Mouse (Mus musculus): ENCODE measurements around the gene Casz1. TPM values are rescaled to one million over a fixed set of nuclear protein-coding genes. Genes with fewer than 3 reads are reported as not detected.

Casz1 gene
- polyA plus RNA-seq, 1 experiment from 2014 or later = 3.7 TPM

DNA sequence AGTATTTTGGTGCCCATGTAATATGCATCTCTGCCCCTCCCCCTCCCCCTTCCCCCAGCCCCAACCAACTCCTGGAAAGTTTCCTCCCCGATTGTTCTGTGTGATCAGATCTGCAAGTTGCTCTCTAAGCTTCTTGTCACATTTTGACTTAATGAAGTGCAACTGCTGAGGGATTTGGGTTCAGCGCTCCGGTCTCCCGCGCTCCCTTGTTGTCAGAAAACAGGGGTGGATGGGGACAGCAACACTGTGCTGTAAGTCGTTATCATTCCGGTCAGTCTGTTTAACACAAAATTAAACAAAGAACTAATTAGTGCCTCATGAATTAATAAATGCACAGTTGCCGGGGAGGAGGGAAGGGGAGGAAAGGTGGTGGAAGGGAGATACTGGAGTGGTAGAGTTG lies 84.0 kb downstream of the Casz1 start:
- Histone ChIP-seq H3K4me3 (no peak overlapping the region), H3K27ac (replicated peaks) (no peak overlapping the region), H3K27me3 (replicated peaks; ENCODE audit: low read depth, poor library complexity, severe bottlenecking) (peaks cover 100% of the 10 kb centered on the region), H3K4me1 (peaks cover 81% of the 10 kb centered on the region), H3K36me3 (replicated peaks) (no peaks in the 10 kb centered on the region), H3K9me3 (no peaks in the 10 kb centered on the region)
- no peak for DNase-seq (ENCODE audit: low spot score)
- 43% methylated on average over 8 of the region's 8 CpGs for WGBS

- no peak overlapping the region for H3K4me3 ChIP-seq
- H3K27ac ChIP-seq (replicated peaks) = no peak overlapping the region
- no peak for DNase-seq (ENCODE audit: low spot score)
- WGBS = 63% methylated on average over 6 of the region's 6 CpGs
- H3K9me3 ChIP-seq = no peaks in the 10 kb centered on the region
- H3K27me3 ChIP-seq (replicated peaks; ENCODE audit: low read depth, poor library complexity, severe bottlenecking) = peaks cover 100% of the 10 kb centered on the region
- no peaks in the 10 kb centered on the region for H3K36me3 ChIP-seq (replicated peaks)
- H3K4me1 ChIP-seq = peaks cover 88% of the 10 kb centered on the region
These were observed 84.8 kb downstream of the Casz1 start for GRCm38 (mm10) chr4:148889011-148889410.

- no peak for DNase-seq (ENCODE audit: low spot score)
- peaks cover 100% of the 10 kb centered on the region for H3K27me3 ChIP-seq (replicated peaks; ENCODE audit: low read depth, poor library complexity, severe bottlenecking)
- H3K4me1 ChIP-seq = peaks cover 83% of the 10 kb centered on the region
- peak overlapping the region; percentile 58 for H3K4me3 ChIP-seq
- WGBS = 52% methylated on average over 8 of the region's 8 CpGs
- H3K36me3 ChIP-seq (replicated peaks) = no peaks in the 10 kb centered on the region
- no peaks in the 10 kb centered on the region for H3K9me3 ChIP-seq
- peak overlapping the region; percentile 91 for H3K27ac ChIP-seq (replicated peaks)
These were observed 86.2 kb downstream of the Casz1 start for GRCm38 (mm10) chr4:148890442-148890841.

DNA sequence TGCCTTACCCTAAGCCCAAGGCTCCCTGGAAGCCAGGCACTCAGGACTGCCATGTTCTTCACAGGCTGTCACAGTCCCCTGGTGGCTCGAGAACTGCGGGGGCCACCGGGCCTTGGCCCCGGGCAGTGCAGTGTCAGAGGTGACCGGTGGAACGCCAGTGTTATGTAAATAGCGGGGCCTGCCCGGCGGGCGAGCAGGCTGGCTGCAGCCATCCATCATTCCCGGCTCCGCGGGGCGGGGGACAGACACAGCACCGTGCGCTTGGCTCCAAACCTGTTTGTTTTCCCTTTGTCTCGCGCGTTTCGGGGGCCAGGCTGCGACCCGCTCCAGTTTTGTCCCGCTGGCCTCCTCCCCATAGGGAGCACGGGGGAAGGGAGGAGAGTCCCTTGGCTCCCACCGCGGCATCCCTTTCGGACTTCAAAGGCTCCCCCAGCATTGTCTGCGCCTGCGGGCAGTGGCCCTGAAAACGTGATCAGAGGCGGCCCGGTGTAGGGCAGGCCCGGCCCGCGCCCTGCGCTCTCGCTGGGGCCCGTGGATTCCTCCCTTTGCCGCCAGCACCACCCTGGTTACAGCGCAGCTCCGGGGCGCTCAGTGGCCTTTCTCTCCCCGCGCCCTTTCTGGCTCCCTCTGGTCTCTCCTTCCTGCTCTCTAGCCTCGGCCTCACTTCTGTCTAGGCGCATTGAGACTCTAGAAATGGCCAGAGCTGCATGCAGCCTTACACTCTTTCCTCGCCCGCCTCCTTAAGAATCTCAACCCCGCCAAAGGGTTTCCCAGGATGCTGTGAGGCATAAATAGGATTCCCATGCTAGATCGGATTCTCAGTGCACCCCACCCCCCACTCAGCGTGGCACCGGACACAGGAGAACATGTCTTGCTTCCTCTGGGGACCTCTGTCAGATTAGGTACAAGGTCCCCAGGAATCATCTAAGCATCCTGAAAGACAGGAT lies 86.9 kb downstream of the Casz1 start:
- Histone ChIP-seq H3K27me3 (replicated peaks; ENCODE audit: low read depth, poor library complexity, severe bottlenecking) (peaks cover 100% of the 10 kb centered on the region), H3K27ac (replicated peaks) (peak overlapping the region; percentile 91)

GRCm38 (mm10) chr4:148896125-148896524 lies 91.9 kb downstream of the Casz1 start:
- H3K9me3 ChIP-seq = no peaks in the 10 kb centered on the region
- WGBS = 56% methylated on average over 6 of the region's 6 CpGs
- no peak overlapping the region for H3K4me3 ChIP-seq
- peaks cover 100% of the 10 kb centered on the region for H3K27me3 ChIP-seq (replicated peaks; ENCODE audit: low read depth, poor library complexity, severe bottlenecking)
- no peaks in the 10 kb centered on the region for H3K36me3 ChIP-seq (replicated peaks)
- H3K27ac ChIP-seq (replicated peaks) = no peak overlapping the region
- H3K4me1 ChIP-seq = peaks cover 54% of the 10 kb centered on the region
- DNase-seq (ENCODE audit: low spot score) = no peak

More for the DNA sequence above, 86.9 kb downstream of the Casz1 start:
- Histone ChIP-seq H3K4me1 (peaks cover 77% of the 10 kb centered on the region), H3K4me3 (peak overlapping the region; percentile 58), H3K36me3 (replicated peaks) (no peaks in the 10 kb centered on the region), H3K9me3 (no peaks in the 10 kb centered on the region)
- WGBS = 3% methylated on average over 52 of the region's 52 CpGs
- DNase-seq (ENCODE audit: low spot score) = peak; percentile 83

DNA sequence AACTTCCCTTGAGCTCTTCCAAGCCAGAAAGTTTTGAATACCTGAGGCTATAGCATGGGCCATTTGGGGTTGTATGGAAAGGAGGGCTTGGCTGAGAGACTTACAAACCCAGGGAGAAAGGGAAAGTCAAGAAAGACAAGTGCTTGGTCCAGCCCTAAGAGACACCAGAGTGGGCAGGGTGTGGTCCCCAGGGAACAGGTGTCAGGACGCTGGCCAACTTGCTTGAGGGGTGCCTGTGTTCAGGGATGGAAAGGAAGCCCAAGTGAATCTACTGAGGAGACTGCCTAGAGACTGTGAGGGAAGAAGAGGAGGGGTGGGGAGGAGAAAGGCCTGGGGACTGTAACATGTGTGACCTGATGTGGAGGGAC lies 95.7 kb downstream of the Casz1 start:
- Histone ChIP-seq H3K4me1 (peaks cover 45% of the 10 kb centered on the region), H3K27me3 (replicated peaks; ENCODE audit: low read depth, poor library complexity, severe bottlenecking) (peaks cover 100% of the 10 kb centered on the region)
- WGBS = 25% methylated on average over 1 of the region's 1 CpGs

GRCm38 (mm10) chr4:148900295-148901211 lies 96.3 kb downstream of the Casz1 start:
- Histone ChIP-seq H3K27ac (replicated peaks) (peak overlapping the region; percentile 74), H3K4me1 (peaks cover 45% of the 10 kb centered on the region), H3K36me3 (replicated peaks) (no peaks in the 10 kb centered on the region), H3K4me3 (peak overlapping the region; percentile 75), H3K27me3 (replicated peaks; ENCODE audit: low read depth, poor library complexity, severe bottlenecking) (peaks cover 100% of the 10 kb centered on the region), H3K9me3 (no peaks in the 10 kb centered on the region)
- under 1% methylated on average over 122 of the region's 123 CpGs for WGBS
- peak; percentile 89 for DNase-seq (ENCODE audit: low spot score)

More for the DNA sequence above, 95.7 kb downstream of the Casz1 start:
- H3K36me3 ChIP-seq (replicated peaks) = no peaks in the 10 kb centered on the region
- no peaks in the 10 kb centered on the region for H3K9me3 ChIP-seq
- peak overlapping the region; percentile 75 for H3K4me3 ChIP-seq
- peak overlapping the region; percentile 74 for H3K27ac ChIP-seq (replicated peaks)
- DNase-seq (ENCODE audit: low spot score) = no peak

GRCm38 (mm10) chr4:148901275-148902052 lies 97.2 kb downstream of the Casz1 start:
- no peak overlapping the region for H3K27ac ChIP-seq (replicated peaks)
- WGBS = under 1% methylated on average over 64 of the region's 64 CpGs
- peak; percentile 50 for DNase-seq (ENCODE audit: low spot score)

GRCm38 (mm10) chr4:148902919-148903727 lies 98.9 kb downstream of the Casz1 start:
- H3K27me3 ChIP-seq (replicated peaks; ENCODE audit: low read depth, poor library complexity, severe bottlenecking) = peaks cover 97% of the 10 kb centered on the region
- peak; percentile 59 for DNase-seq (ENCODE audit: low spot score)
- 31% methylated on average over 8 of the region's 8 CpGs for WGBS
- H3K27ac ChIP-seq (replicated peaks) = no peak overlapping the region
- no peaks in the 10 kb centered on the region for H3K9me3 ChIP-seq
- no peak overlapping the region for H3K4me3 ChIP-seq
- H3K36me3 ChIP-seq (replicated peaks) = no peaks in the 10 kb centered on the region
- peaks cover 51% of the 10 kb centered on the region for H3K4me1 ChIP-seq

More at GRCm38 (mm10) chr4:148901275-148902052, 97.2 kb downstream of the Casz1 start:
- H3K27me3 ChIP-seq (replicated peaks; ENCODE audit: low read depth, poor library complexity, severe bottlenecking) = peaks cover 100% of the 10 kb centered on the region
- H3K9me3 ChIP-seq = no peaks in the 10 kb centered on the region
- H3K4me3 ChIP-seq = peak overlapping the region; percentile 75
- H3K36me3 ChIP-seq (replicated peaks) = no peaks in the 10 kb centered on the region
- H3K4me1 ChIP-seq = peaks cover 41% of the 10 kb centered on the region

GRCm38 (mm10) chr4:148905295-148905694 lies 101.1 kb downstream of the Casz1 start:
- Histone ChIP-seq H3K4me1 (peaks cover 68% of the 10 kb centered on the region), H3K36me3 (replicated peaks) (no peaks in the 10 kb centered on the region), H3K27me3 (replicated peaks; ENCODE audit: low read depth, poor library complexity, severe bottlenecking) (peaks cover 89% of the 10 kb centered on the region), H3K9me3 (no peaks in the 10 kb centered on the region), H3K27ac (replicated peaks) (no peak overlapping the region), H3K4me3 (no peak overlapping the region)
- no peak for DNase-seq (ENCODE audit: low spot score)
- 92% methylated on average over 7 of the region's 7 CpGs for WGBS

- Histone ChIP-seq H3K4me1 (peaks cover 69% of the 10 kb centered on the region), H3K27me3 (replicated peaks; ENCODE audit: low read depth, poor library complexity, severe bottlenecking) (peaks cover 89% of the 10 kb centered on the region), H3K9me3 (no peaks in the 10 kb centered on the region), H3K36me3 (replicated peaks) (no peaks in the 10 kb centered on the region), H3K4me3 (no peak overlapping the region), H3K27ac (replicated peaks) (no peak overlapping the region)
- no peak for DNase-seq (ENCODE audit: low spot score)
- 89% methylated on average over 10 of the region's 10 CpGs for WGBS
These were observed 102.6 kb downstream of the Casz1 start for GRCm38 (mm10) chr4:148906806-148907205.

Data from embryonic facial prominence, embryonic 10.5 days (tissue).